23 mouse cellular contexts compared by ENCODE assay signal in the genomic region with DNA sequence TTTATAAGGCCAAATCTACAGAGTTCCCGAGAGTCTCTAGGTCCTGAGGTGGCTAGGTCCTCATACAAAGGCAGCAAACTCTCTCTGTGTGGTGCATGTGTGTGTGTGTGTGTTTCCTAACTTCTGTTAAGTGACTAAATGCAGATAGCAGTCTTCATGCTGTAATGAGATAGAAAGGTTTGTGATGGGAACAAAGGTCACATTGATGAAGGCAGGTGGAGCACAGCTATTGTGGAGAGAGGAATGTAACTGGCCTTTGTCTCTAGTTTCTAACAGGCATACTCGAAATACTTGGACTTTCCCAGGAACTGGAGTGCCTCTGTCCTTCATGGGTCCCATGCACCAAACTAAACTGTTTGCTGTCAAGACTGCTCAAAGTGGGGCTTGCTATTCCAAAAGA. TPM values are rescaled to one million over a fixed set of nuclear protein-coding genes. Genes with fewer than 3 reads are reported as not detected.
DNase-seq lines count a peak whose midpoint lies in the region; ATAC-seq and TF ChIP-seq lines count a peak whose summit lies in the region.
"Had no signal": no experiment of that assay in that cellular context is flagged by ENCODE, and none has a peak within 500 bp of the region (broad histone marks: within the 10 kb centered on the region; RNA-seq: fewer than 3 reads in every experiment).

No protein-coding gene starts in this region.

- TF ChIP-seq POLR2A in liver, adult 2 months (IDR thresholded peaks at IDR 0.05; ENCODE audit: extremely low read depth, insufficient read depth, low read length), result no peak

- no peaks in the 10 kb centered on the region for H3K36me3 ChIP-seq in liver, adult 2 months (ENCODE audit: control insufficient read depth, insufficient read depth, low read length)
- no peaks in the 10 kb centered on the region for H3K36me3 ChIP-seq in liver, postnatal 0 days (replicated peaks; ENCODE audit: insufficient read depth, low read length)
- H3K36me3 ChIP-seq in lung, postnatal 0 days (ENCODE audit: insufficient read depth, low read length), result no peaks in the 10 kb centered on the region
- H3K36me3 ChIP-seq: embryonic facial prominence, embryonic 12.5 days; G1E; heart, embryonic 12.5 days; hindbrain, embryonic 12.5 days had no signal

- H3K27me3 ChIP-seq in liver, adult 2 months (ENCODE audit: control insufficient read depth, insufficient read depth, low read length), result no peaks in the 10 kb centered on the region
- no peaks in the 10 kb centered on the region for H3K27me3 ChIP-seq in liver, postnatal 0 days (ENCODE audit: insufficient read depth, low read length)
- no peaks in the 10 kb centered on the region for H3K27me3 ChIP-seq in lung, postnatal 0 days (replicated peaks; ENCODE audit: insufficient read depth, low read length)
- H3K27me3 ChIP-seq: embryonic facial prominence, embryonic 12.5 days; heart, embryonic 12.5 days; hindbrain, embryonic 12.5 days had no signal

- no peak overlapping the region for H3K4me3 ChIP-seq in liver, adult 2 months (ENCODE audit: insufficient read depth, low read depth, low read length)
- H3K4me3 ChIP-seq in liver, postnatal 0 days (ENCODE audit: low read depth, low read length), result no peak overlapping the region
- no peak overlapping the region for H3K4me3 ChIP-seq in lung, postnatal 0 days (ENCODE audit: low read depth, low read length)
- H3K4me3 ChIP-seq: embryonic facial prominence, embryonic 12.5 days; heart, embryonic 12.5 days; hindbrain, embryonic 12.5 days had no signal

- no peaks in the 10 kb centered on the region for H3K79me2 ChIP-seq in liver, adult 2 months (ENCODE audit: control insufficient read depth, insufficient read depth, low read length)

- no peak for TF ChIP-seq EP300 in liver, postnatal 0 days (IDR thresholded peaks at IDR 0.05; ENCODE audit: low read depth)
- peak; percentile 37; the same call in 1 of the 2 replicates for TF ChIP-seq EP300 in lung, postnatal 0 days (IDR thresholded peaks at IDR 0.05)

- H3K27ac ChIP-seq in liver, adult 2 months (replicated peaks; ENCODE audit: insufficient read depth, low read depth, low read length), result no peak overlapping the region
- no peak overlapping the region for H3K27ac ChIP-seq in liver, postnatal 0 days (ENCODE audit: low read depth)
- H3K27ac ChIP-seq in lung, postnatal 0 days (ENCODE audit: low read length), result peak overlapping the region; percentile 75
- H3K27ac ChIP-seq: embryonic facial prominence, embryonic 12.5 days; hindbrain, embryonic 12.5 days had no signal

- no peaks in the 10 kb centered on the region for H3K9me3 ChIP-seq in liver, postnatal 0 days (ENCODE audit: low read length)
- H3K9me3 ChIP-seq in lung, postnatal 0 days (ENCODE audit: low read length), result no peaks in the 10 kb centered on the region
- H3K9me3 ChIP-seq: embryonic facial prominence, embryonic 12.5 days; G1E; heart, embryonic 12.5 days; hindbrain, embryonic 12.5 days had no signal

- TF ChIP-seq CTCF in liver, adult 2 months (IDR thresholded peaks at IDR 0.05; ENCODE audit: low read depth, low read length), result no peak
- no peak for TF ChIP-seq CTCF in liver, postnatal 0 days (IDR thresholded peaks at IDR 0.05; ENCODE audit: low read depth)
- TF ChIP-seq CTCF in lung, postnatal 0 days (IDR thresholded peaks at IDR 0.05), result no peak

- no peak for ATAC-seq in liver, postnatal 0 days
- no peak for ATAC-seq in lung, postnatal 0 days
- ATAC-seq: CD4-positive, CD25-positive, alpha-beta regulatory T cell, adult 4 months; forebrain, embryonic 16.5 days; hindbrain, embryonic 16.5 days; inflammation-experienced regulatory T-cells, adult 6 months had no signal

- H3K4me2 ChIP-seq in liver, postnatal 0 days (ENCODE audit: low read depth, low read length), result no peak overlapping the region
- no peak overlapping the region for H3K4me2 ChIP-seq in lung, postnatal 0 days (replicated peaks; ENCODE audit: low read depth, low read length)
- H3K4me2 ChIP-seq: embryonic facial prominence, embryonic 12.5 days; heart, embryonic 12.5 days; hindbrain, embryonic 12.5 days had no signal

- WGBS in liver, adult 2 months, result 67% methylated on average over 2 of the region's 2 CpGs
- 52% methylated on average over 2 of the region's 2 CpGs for WGBS in liver, postnatal 0 days (ENCODE audit: insufficient replicate concordance)
- 48% methylated on average over 2 of the region's 2 CpGs for WGBS in lung, postnatal 0 days

- H3K9ac ChIP-seq in liver, adult 2 months (ENCODE audit: low read depth, low read length), result no peak overlapping the region
- no peak overlapping the region for H3K9ac ChIP-seq in liver, postnatal 0 days (replicated peaks)
- no peak overlapping the region for H3K9ac ChIP-seq in lung, postnatal 0 days (replicated peaks; ENCODE audit: low read depth)
- H3K9ac ChIP-seq: embryonic facial prominence, embryonic 12.5 days; heart, embryonic 12.5 days; hindbrain, embryonic 12.5 days had no signal

- DNase-seq in embryo, embryonic 10 days (ENCODE audit: low spot score), result peak; percentile 12
- DNase-seq in embryo, embryonic 11 days, result no peak
- peak; percentile 10 for DNase-seq in liver, adult 2 months (ENCODE audit: extremely low read depth, low read depth, low spot score)
- DNase-seq in liver, postnatal 0 days, result no peak
- no peak for DNase-seq in lung, postnatal 0 days (ENCODE audit: low spot score)
- no peak for DNase-seq in lung, postnatal 10 days
- DNase-seq in spleen, postnatal 4 days (ENCODE audit: low spot score in 2 of 2), result no peak
- DNase-seq: adrenal gland, adult 2 months; adrenal gland, postnatal 25 days; B cell, adult 2 months; cerebellum, adult 18-20 months; cerebellum, adult 9-11 months; cerebellum, postnatal 36 days; gastrocnemius, postnatal 10 days; heart, postnatal 4 days had no signal

- H3K4me1 ChIP-seq in liver, adult 2 months (ENCODE audit: control insufficient read depth, insufficient read depth, low read length), result no peaks in the 10 kb centered on the region
- H3K4me1 ChIP-seq in liver, postnatal 0 days (ENCODE audit: insufficient read depth), result no peaks in the 10 kb centered on the region
- no peaks in the 10 kb centered on the region; the same call in 1 of the 2 replicates for H3K4me1 ChIP-seq in lung, postnatal 0 days (ENCODE audit: insufficient read depth, low read depth, low read length)

RNA-seq across cellular contexts. Expression of gene Nebl, which starts 14.1 kb away (rescaled TPM):
- total RNA-seq in liver, adult 2 months (2014; rRNA removed), result 0.28 and 0.60 TPM in 2 replicates
- polyA plus RNA-seq in liver, adult 2 months (2012; rRNA removed), result 0.01 and 0.02 TPM in 2 replicates
- 0.15 and 0.45 TPM in 2 replicates for polyA plus RNA-seq in liver, postnatal 0 days (2015; fragmentation: Nextera tagmentation; extraction: Ambion mirVana)
- polyA plus RNA-seq in lung, postnatal 0 days (2015; fragmentation: Nextera tagmentation; extraction: Ambion mirVana), result 41.0 and 44.6 TPM in 2 replicates

Comparison
In these comparisons a context has a peak if more than half of its experiments do, and no peak if none do; other contexts are left out.
1. DNase-seq: peak in embryo, embryonic 10 days (single experiment) and liver, adult 2 months (single experiment); none in embryo, embryonic 11 days (single experiment), liver, postnatal 0 days (single experiment), lung, postnatal 0 days (single experiment), lung, postnatal 10 days (single experiment) and spleen, postnatal 4 days (0 of 2).
2. RNA of gene Nebl, which starts 14.1 kb away (polyA plus RNA-seq): 41.0 to 44.6 TPM in lung, postnatal 0 days; 0.15 to 0.45 TPM in liver, postnatal 0 days and 0.01 to 0.02 TPM in liver, adult 2 months; every median in the first group is over 10 times any median in the second.